Mouse (Mus musculus) monocyte, adult 2 months (primary cell): ENCODE results near the gene Psg18.
"Not testable (repeated sequence)": the region's sequence is repeated elsewhere in the genome, so short reads cannot be mapped to it uniquely, and the experiment has no call there.

Source experiments
- DNase-seq, 2 experiments: peaks; one replicate each; pipeline ENCODE4 v3.0.0; 2022; ENCODE audit warnings: low spot score in 2 of 2, low read depth in 1 of 2

Psg18 gene

GRCm38 (mm10) chr7:18354909-18355308 is at the start of gene Psg18:
TSS of gene Psg18 (minus strand) at chr7:18355009.
- not testable (repeated sequence) for DNase-seq

GRCm38 (mm10) chr7:18403407-18403806 is 48.6 kb upstream of the Psg18 start:
- no peak for DNase-seq

- DNase-seq = no peak
Measured at GRCm38 (mm10) chr7:18402527-18403237, 47.9 kb upstream of the Psg18 start.

GRCm38 (mm10) chr7:18391483-18391882 is 36.7 kb upstream of the Psg18 start:
- not testable (repeated sequence) for DNase-seq

GRCm38 (mm10) chr7:18378295-18378694 is 23.5 kb upstream of the Psg18 start:
- DNase-seq = no peak

- not testable (repeated sequence) for DNase-seq
Measured at GRCm38 (mm10) chr7:18335411-18335810, 19.4 kb downstream of the Psg18 start.
